Mouse (Mus musculus) layer of hippocampus, adult 8-10 months (tissue): ENCODE data around the gene Gm7271. TPM values are rescaled to one million over a fixed set of nuclear protein-coding genes. Genes with fewer than 3 reads are reported as not detected.

Experiments
- DNase-seq, 2 experiments: peaks; one replicate each; pipeline ENCODE4 v3.0.0; 2022; ENCODE audit warnings: low spot score in 2 of 2
- total RNA-seq, 4 experiments: library from RNA; stranded (reverse); gene quantifications; 2 replicates each; pipeline ENCODE4 v1.2.4; 2022

The Gm7271 gene
- total RNA-seq, result not detected

- no peak for DNase-seq
Measured at GRCm38 (mm10) chr5:76483811-76484210, at the start of gene Gm7271. TSS of gene Gm7271 (plus strand) at chr5:76484040.

- DNase-seq, result no peak
Measured at GRCm38 (mm10) chr5:76437100-76437499, 46.7 kb upstream of the Gm7271 start.

GRCm38 (mm10) chr5:76437696-76438095 lies 46.1 kb upstream of the Gm7271 start:
- no peak for DNase-seq

- DNase-seq, result no peak
Measured at GRCm38 (mm10) chr5:76441431-76441830, 42.4 kb upstream of the Gm7271 start.

GRCm38 (mm10) chr5:76474931-76475330 lies 8.9 kb upstream of the Gm7271 start:
- DNase-seq, result no peak

- DNase-seq, result no peak
Measured at GRCm38 (mm10) chr5:76476873-76477272, 7.0 kb upstream of the Gm7271 start.

- no peak for DNase-seq
Measured at GRCm38 (mm10) chr5:76477764-76478163, 6.1 kb upstream of the Gm7271 start.

- DNase-seq, result no peak
Measured at GRCm38 (mm10) chr5:76495126-76495525, 11.3 kb downstream of the Gm7271 start.

- no peak for DNase-seq
Measured at GRCm38 (mm10) chr5:76522446-76522845, 38.6 kb downstream of the Gm7271 start.

GRCm38 (mm10) chr5:76524623-76525022 lies 40.8 kb downstream of the Gm7271 start:
- DNase-seq, result no peak

- no peak for DNase-seq
Measured at GRCm38 (mm10) chr5:76525066-76525465, 41.2 kb downstream of the Gm7271 start.

- no peak for DNase-seq
Measured at GRCm38 (mm10) chr5:76525829-76526228, 42.0 kb downstream of the Gm7271 start.

GRCm38 (mm10) chr5:76529040-76529703 lies 45.3 kb downstream of the Gm7271 start, which contains the start of gene Exoc1:
TSS of gene Exoc1 (plus strand) at chr5:76529311.
- peak; percentile 93 to 95 for DNase-seq

GRCm38 (mm10) chr5:76529704-76530066 lies 45.8 kb downstream of the Gm7271 start:
- no peak for DNase-seq

GRCm38 (mm10) chr5:76533186-76533585 lies 49.3 kb downstream of the Gm7271 start:
- no peak for DNase-seq

- DNase-seq, result no peak
Measured at GRCm38 (mm10) chr5:76536231-76536630, 52.4 kb downstream of the Gm7271 start.

GRCm38 (mm10) chr5:76537578-76537977 lies 53.7 kb downstream of the Gm7271 start:
- DNase-seq, result no peak

- no peak for DNase-seq
Measured at GRCm38 (mm10) chr5:76540181-76540580, 56.3 kb downstream of the Gm7271 start.

- DNase-seq, result no peak
Measured at GRCm38 (mm10) chr5:76540842-76541241, 57.0 kb downstream of the Gm7271 start.

GRCm38 (mm10) chr5:76543200-76543599 lies 59.4 kb downstream of the Gm7271 start:
- no peak for DNase-seq

- no peak for DNase-seq
Measured at GRCm38 (mm10) chr5:76550426-76550825, 66.6 kb downstream of the Gm7271 start.

- DNase-seq, result peak in 1 of 2 experiments; percentile 64
Measured at GRCm38 (mm10) chr5:76565321-76565720, 81.5 kb downstream of the Gm7271 start.
